ENCODE assay signal across 17 mouse cellular contexts in the genomic region with DNA sequence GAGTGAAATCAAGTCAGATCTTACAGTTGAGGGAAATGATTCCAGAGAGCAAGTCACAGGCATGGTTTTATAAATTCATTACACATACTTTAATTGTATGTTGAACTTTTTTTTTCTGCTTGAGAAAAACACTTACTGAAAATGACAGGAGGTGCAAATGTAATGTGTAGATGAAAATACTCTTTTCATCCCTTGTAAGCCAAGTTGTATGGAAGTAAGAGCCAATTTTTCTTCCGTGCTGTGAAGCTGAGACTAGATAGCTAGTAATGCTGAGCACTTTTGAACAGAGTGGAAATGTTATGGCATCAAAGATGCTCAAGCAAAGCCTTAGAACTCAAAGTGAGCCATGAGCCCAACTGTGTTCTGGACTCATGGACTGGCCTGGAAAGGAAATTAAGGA.
"Had no signal": no experiment of that assay in that cellular context is flagged by ENCODE, and none has a peak within 500 bp of the region (broad histone marks: within the 10 kb centered on the region; RNA-seq: fewer than 3 reads in every experiment).

No protein-coding gene starts in this region.

- H3K27ac ChIP-seq: lung, embryonic 15.5 days; macrophage; midbrain, embryonic 13.5 days; midbrain, embryonic 15.5 days; neural tube, embryonic 12.5 days; stomach, embryonic 15.5 days; stomach, postnatal 0 days had no signal

- DNase-seq: liver, postnatal 0 days; lung, adult 2 months; lung, postnatal 14 days; lung, postnatal 36 days; right cerebral cortex, postnatal 14 days; thymus, adult 2 months; thymus, postnatal 36 days had no signal

- ATAC-seq: liver, postnatal 0 days; lung, postnatal 0 days; midbrain, embryonic 13.5 days; midbrain, embryonic 15.5 days had no signal

- H3K36me3 ChIP-seq: lung, embryonic 15.5 days; midbrain, embryonic 13.5 days; midbrain, embryonic 15.5 days; neural tube, embryonic 12.5 days; stomach, embryonic 15.5 days had no signal

- H3K4me1 ChIP-seq: lung, embryonic 15.5 days; megakaryocyte, embryonic 14.5 days; midbrain, embryonic 13.5 days; midbrain, embryonic 15.5 days; neural tube, embryonic 12.5 days; stomach, embryonic 15.5 days had no signal

- H3K9me3 ChIP-seq: lung, embryonic 15.5 days; megakaryocyte, embryonic 14.5 days; midbrain, embryonic 13.5 days; midbrain, embryonic 15.5 days; neural tube, embryonic 12.5 days; stomach, embryonic 15.5 days had no signal

- H3K9ac ChIP-seq: liver, postnatal 0 days; lung, embryonic 15.5 days; midbrain, embryonic 13.5 days; midbrain, embryonic 15.5 days; neural tube, embryonic 12.5 days; stomach, embryonic 15.5 days had no signal

- H3K4me3 ChIP-seq: lung, embryonic 15.5 days; megakaryocyte, embryonic 14.5 days; midbrain, embryonic 13.5 days; midbrain, embryonic 15.5 days; neural tube, embryonic 12.5 days; stomach, embryonic 15.5 days had no signal

- H3K27me3 ChIP-seq: lung, embryonic 15.5 days; megakaryocyte, embryonic 14.5 days; midbrain, embryonic 13.5 days; midbrain, embryonic 15.5 days; neural tube, embryonic 12.5 days; stomach, embryonic 15.5 days had no signal

- H3K4me2 ChIP-seq: lung, embryonic 15.5 days; midbrain, embryonic 11.5 days; midbrain, embryonic 13.5 days; midbrain, embryonic 15.5 days; neural tube, embryonic 12.5 days; stomach, embryonic 15.5 days had no signal
